ENCODE assay signal across 11 mouse cellular contexts in the genomic region with DNA sequence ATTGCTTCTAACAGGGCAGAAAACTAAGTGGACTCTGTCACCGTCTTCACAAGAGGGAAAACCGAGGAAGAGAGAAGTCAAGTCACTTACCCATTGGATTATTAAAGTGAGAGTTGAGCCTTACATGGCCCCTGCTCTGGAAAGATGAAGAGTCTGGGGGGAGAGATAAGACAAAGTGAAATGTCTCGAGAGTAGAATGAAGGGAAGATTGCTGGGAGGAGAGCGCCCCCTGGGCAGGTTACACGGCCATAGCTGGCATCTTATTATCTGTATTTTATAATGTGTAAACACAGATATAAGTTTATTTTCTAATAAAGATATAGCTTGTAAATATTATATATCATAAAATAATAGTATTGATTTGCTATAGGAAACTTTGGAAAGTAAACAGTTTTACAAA. TPM values are rescaled to one million over a fixed set of nuclear protein-coding genes. Genes with fewer than 3 reads are reported as not detected.
DNase-seq lines count a peak whose midpoint lies in the region; ATAC-seq and TF ChIP-seq lines count a peak whose summit lies in the region.
"Had no signal": no experiment of that assay in that cellular context is flagged by ENCODE, and none has a peak within 500 bp of the region (broad histone marks: within the 10 kb centered on the region; RNA-seq: fewer than 3 reads in every experiment).

No protein-coding gene starts in this region.

- no peaks in the 10 kb centered on the region for H3K27me3 ChIP-seq in MEL (ENCODE audit: control insufficient read depth in 1 of 2, insufficient read depth in 2 of 2, low read length in 2 of 2)
- peaks cover 3% of the 10 kb centered on the region; the same call in 1 of the 2 replicates for H3K27me3 ChIP-seq in forebrain, embryonic 16.5 days (replicated peaks; ENCODE audit: control insufficient read depth, insufficient read depth, low read length)
- H3K27me3 ChIP-seq: heart, embryonic 15.5 days; kidney, embryonic 15.5 days had no signal

- H3K9me3 ChIP-seq in MEL (replicated peaks; ENCODE audit: insufficient read depth, low read length): no peaks in the 10 kb centered on the region
- no peaks in the 10 kb centered on the region for H3K9me3 ChIP-seq in forebrain, embryonic 16.5 days (ENCODE audit: control insufficient read depth, low read length)
- H3K9me3 ChIP-seq: embryonic facial prominence, embryonic 13.5 days; heart, embryonic 15.5 days; kidney, embryonic 15.5 days had no signal

- DNase-seq in left cerebral cortex, adult 2 months (ENCODE audit: extremely low spot score in 1 of 2, low spot score in 2 of 2): no peak
- DNase-seq in left cerebral cortex, postnatal 4 days: no peak
- peak; percentile 70 for DNase-seq in MEL (ENCODE audit: low read depth, low spot score)
- no peak for DNase-seq in cerebellum, postnatal 25 days
- DNase-seq: thymus, postnatal 36 days had no signal

- no peak overlapping the region for H3K4me3 ChIP-seq in left cerebral cortex, adult 2 months
- H3K4me3 ChIP-seq in MEL (ENCODE audit: control insufficient read depth in 1 of 2, insufficient read depth in 1 of 2, low read depth in 2 of 2, low read length in 2 of 2): no peak overlapping the region
- no peak overlapping the region for H3K4me3 ChIP-seq in cortical plate, adult 2 months (ENCODE audit: insufficient read depth, low read length)
- no peak overlapping the region for H3K4me3 ChIP-seq in forebrain, embryonic 16.5 days (replicated peaks; ENCODE audit: low read length)
- H3K4me3 ChIP-seq: embryonic facial prominence, embryonic 13.5 days; heart, embryonic 15.5 days; kidney, embryonic 15.5 days had no signal

- TF ChIP-seq RAD21 in MEL (IDR thresholded peaks at IDR 0.05; ENCODE audit: low read depth, low read length): peak; percentile 39

- TF ChIP-seq CTCF in left cerebral cortex, adult 2 months (IDR thresholded peaks at IDR 0.05): peak; percentile 47
- peak; percentile 53 to 73 (median 71) for TF ChIP-seq CTCF in MEL (IDR thresholded peaks at IDR 0.05 in 2 of 3, conservative IDR thresholded peaks at IDR 0.05 in 1 of 3; ENCODE audit: control insufficient read depth in 1 of 3, insufficient read depth in 1 of 3, low read depth in 2 of 3, low read length in 3 of 3, poor library complexity in 1 of 3, severe bottlenecking in 1 of 3)
- TF ChIP-seq CTCF in cortical plate, adult 2 months (IDR thresholded peaks at IDR 0.05; ENCODE audit: extremely low read depth, insufficient read depth, low read length): peak; percentile 32; the same call in 1 of the 2 replicates

- H3K9ac ChIP-seq in MEL (ENCODE audit: control insufficient read depth, low read depth, low read length, poor library complexity, severe bottlenecking): no peak overlapping the region
- no peak overlapping the region for H3K9ac ChIP-seq in forebrain, embryonic 16.5 days (replicated peaks; ENCODE audit: low read depth, low read length)
- H3K9ac ChIP-seq: embryonic facial prominence, embryonic 13.5 days; heart, embryonic 15.5 days; kidney, embryonic 15.5 days had no signal

- peaks cover 0 to 6% of the 10 kb centered on the region in 2 experiments; a peak in 2 of 4 replicates for H3K36me3 ChIP-seq in MEL (ENCODE audit: control insufficient read depth in 1 of 2, insufficient read depth in 2 of 2, low read length in 2 of 2)
- H3K36me3 ChIP-seq in forebrain, embryonic 16.5 days (ENCODE audit: control insufficient read depth, insufficient read depth): no peaks in the 10 kb centered on the region
- H3K36me3 ChIP-seq: embryonic facial prominence, embryonic 13.5 days; heart, embryonic 15.5 days; kidney, embryonic 15.5 days had no signal

- WGBS in forebrain, embryonic 16.5 days: 55% methylated on average over 5 of the region's 5 CpGs

- peaks cover 2 to 9% of the 10 kb centered on the region in 2 experiments; a peak in 3 of 4 replicates for H3K4me1 ChIP-seq in MEL (ENCODE audit: control insufficient read depth in 1 of 2, insufficient read depth in 2 of 2, low read length in 2 of 2)
- H3K4me1 ChIP-seq in cortical plate, adult 2 months (ENCODE audit: control insufficient read depth, insufficient read depth, low read length): peaks cover 2% of the 10 kb centered on the region
- H3K4me1 ChIP-seq in forebrain, embryonic 16.5 days (replicated peaks; ENCODE audit: control insufficient read depth, insufficient read depth, low read length): peaks cover 6% of the 10 kb centered on the region; the same call in 1 of the 2 replicates

- no peak overlapping the region for H3K4me2 ChIP-seq in forebrain, embryonic 16.5 days (ENCODE audit: low read length)
- H3K4me2 ChIP-seq: embryonic facial prominence, embryonic 13.5 days; heart, embryonic 15.5 days; kidney, embryonic 15.5 days had no signal

- peak; percentile 46 to 49; a peak in 1 of 4 replicates for TF ChIP-seq EP300 in MEL (IDR thresholded peaks at IDR 0.05; ENCODE audit: low read depth in 1 of 2, low read length in 2 of 2)

- intact Hi-C loops in left cerebral cortex, adult 2 months (cut with DNase I): no loop called here
- intact Hi-C loops in left cerebral cortex, postnatal 4 days (cut with DNase I): no loop called here

- no peak overlapping the region for H3K27ac ChIP-seq in left cerebral cortex, adult 2 months
- H3K27ac ChIP-seq in MEL (ENCODE audit: control insufficient read depth, low read depth, low read length): no peak overlapping the region
- H3K27ac ChIP-seq in cortical plate, adult 2 months (ENCODE audit: insufficient read depth, low read length): no peak overlapping the region
- H3K27ac ChIP-seq in forebrain, embryonic 16.5 days (ENCODE audit: low read length): no peak overlapping the region
- H3K27ac ChIP-seq: embryonic facial prominence, embryonic 13.5 days; kidney, embryonic 15.5 days had no signal

- 0 out of 2 replicates have a peak, but pooled peaks have one; percentile 55 for ATAC-seq in megakaryocyte-erythroid progenitor cell, adult 5-6 weeks (replicated peaks; ENCODE audit: low FRiP score, low TSS enrichment, poor library complexity, severe bottlenecking)
- no peak for ATAC-seq in forebrain, embryonic 16.5 days

- H3K79me2 ChIP-seq in MEL (ENCODE audit: control insufficient read depth, insufficient read depth, low read length, poor library complexity): peaks cover 2% of the 10 kb centered on the region; the same call in 1 of the 2 replicates

- no peak for TF ChIP-seq POLR2A in MEL (IDR thresholded peaks at IDR 0.05; ENCODE audit: control insufficient read depth in 1 of 2, insufficient read depth in 1 of 2, low read depth in 1 of 2, low read length in 2 of 2, poor library complexity in 1 of 2)
- TF ChIP-seq POLR2A in cortical plate, adult 2 months (IDR thresholded peaks at IDR 0.05; ENCODE audit: extremely low read depth, insufficient read depth, low read length): no peak

TF ChIP-seq in MEL, 35 proteins besides CTCF, POLR2A, EP300 and RAD21:
- TF ChIP-seq TCF12 (IDR thresholded peaks at IDR 0.05; ENCODE audit: low read depth, low read length) (peak; percentile 53), ETS1 (IDR thresholded peaks at IDR 0.05; ENCODE audit: low read depth, low read length) (no peak), NELFE (IDR thresholded peaks at IDR 0.05; ENCODE audit: low read depth, low read length) (no peak), GATA1 (IDR thresholded peaks at IDR 0.05; ENCODE audit: low read depth, low read length) (peak; percentile 72), HCFC1 (IDR thresholded peaks at IDR 0.05; ENCODE audit: low read depth, low read length) (0 out of 2 replicates have a peak, but pooled peaks have one; percentile 38), BHLHE40 (IDR thresholded peaks at IDR 0.05; ENCODE audit: borderline replicate concordance, low read depth, low read length) (0 out of 2 replicates have a peak, but pooled peaks have one; percentile 29), MYC (IDR thresholded peaks at IDR 0.05; ENCODE audit: low read depth, low read length) (0 out of 2 replicates have a peak, but pooled peaks have one; percentile 32), UBTF (IDR thresholded peaks at IDR 0.05; ENCODE audit: borderline replicate concordance, insufficient read depth, low read depth, low read length) (no peak), MAX (IDR thresholded peaks at IDR 0.05; ENCODE audit: low read length) (no peak), ZMIZ1 (IDR thresholded peaks at IDR 0.05; ENCODE audit: low read depth, low read length) (no peak), ZC3H11A (IDR thresholded peaks at IDR 0.05; ENCODE audit: low read depth, low read length) (peak; percentile 33; the same call in 1 of the 2 replicates), SMC3 (IDR thresholded peaks at IDR 0.05; ENCODE audit: low read depth, low read length) (peak; percentile 46), MAZ (IDR thresholded peaks at IDR 0.05; ENCODE audit: low read depth, low read length) (peak; percentile 60; the same call in 1 of the 2 replicates), TBP (IDR thresholded peaks at IDR 0.05; ENCODE audit: low read depth, low read length) (no peak), RCOR1 (IDR thresholded peaks at IDR 0.05; ENCODE audit: low read depth, low read length) (no peak), CHD2 (IDR thresholded peaks at IDR 0.05; ENCODE audit: low read length) (peak; percentile 55; the same call in 1 of the 2 replicates)

RNA-seq across cellular contexts. Expression of gene Jph2, which starts 47.4 kb away (rescaled TPM):
- under 1 TPM; 0.63 to 0.81 TPM for total RNA-seq in left cerebral cortex, adult 2 months (2021)
- total RNA-seq in left cerebral cortex, postnatal 4 days (2021): under 1 TPM; 0.54 to 0.74 TPM
- total RNA-seq in MEL (2012; rRNA removed): 0.03 and 0.04 TPM in 2 replicates
- under 1 TPM in 1 of 2 experiments, not detected in 1; 0.19 TPM for polyA plus RNA-seq in MEL (2012; ENCODE audit: insufficient read depth in 1 of 2, insufficient read length in 2 of 2, low read depth in 1 of 2, low replicate concordance in 2 of 2, missing spikeins in 1 of 2)
- polyA plus RNA-seq in cortical plate, adult 2 months (2012; rRNA removed): 0.61 and 0.79 TPM in 2 replicates
- not detected in 2 replicates for total RNA-seq in megakaryocyte-erythroid progenitor cell, adult 5-6 weeks (2014; fragmentation: Nextera tagmentation)
- not detected in 2 replicates for total RNA-seq in megakaryocyte-erythroid progenitor cell, adult 5-6 weeks (2017)
- polyA plus RNA-seq in forebrain, embryonic 16.5 days (2015; fragmentation: Nextera tagmentation; extraction: Ambion mirVana): 0.20 and 0.28 TPM in 2 replicates
